Mouse (Mus musculus) thymus, adult 2 months (tissue): ENCODE data around the gene Cd83.

Experiments
- CTCF ChIP-seq: fragments of 200-500 bp; IDR thresholded peaks from 2 replicates; pipeline ENCODE4 v1.5.1; 2012; ENCODE audit warnings: mild to moderate bottlenecking, control low read depth, low read length, moderate library complexity, borderline replicate concordance; ENCODE audit not compliant: control insufficient read depth, poor library complexity, insufficient read depth; ENCODE audit errors: extremely low read depth
- POLR2A ChIP-seq: fragments of 200-500 bp; IDR thresholded peaks from 2 replicates; pipeline ENCODE4 v1.6.1; 2012; ENCODE audit warnings: mild to moderate bottlenecking, low read length, control low read depth, moderate library complexity; ENCODE audit not compliant: control insufficient read depth, poor library complexity, insufficient read depth; ENCODE audit errors: extremely low read depth

DNA sequence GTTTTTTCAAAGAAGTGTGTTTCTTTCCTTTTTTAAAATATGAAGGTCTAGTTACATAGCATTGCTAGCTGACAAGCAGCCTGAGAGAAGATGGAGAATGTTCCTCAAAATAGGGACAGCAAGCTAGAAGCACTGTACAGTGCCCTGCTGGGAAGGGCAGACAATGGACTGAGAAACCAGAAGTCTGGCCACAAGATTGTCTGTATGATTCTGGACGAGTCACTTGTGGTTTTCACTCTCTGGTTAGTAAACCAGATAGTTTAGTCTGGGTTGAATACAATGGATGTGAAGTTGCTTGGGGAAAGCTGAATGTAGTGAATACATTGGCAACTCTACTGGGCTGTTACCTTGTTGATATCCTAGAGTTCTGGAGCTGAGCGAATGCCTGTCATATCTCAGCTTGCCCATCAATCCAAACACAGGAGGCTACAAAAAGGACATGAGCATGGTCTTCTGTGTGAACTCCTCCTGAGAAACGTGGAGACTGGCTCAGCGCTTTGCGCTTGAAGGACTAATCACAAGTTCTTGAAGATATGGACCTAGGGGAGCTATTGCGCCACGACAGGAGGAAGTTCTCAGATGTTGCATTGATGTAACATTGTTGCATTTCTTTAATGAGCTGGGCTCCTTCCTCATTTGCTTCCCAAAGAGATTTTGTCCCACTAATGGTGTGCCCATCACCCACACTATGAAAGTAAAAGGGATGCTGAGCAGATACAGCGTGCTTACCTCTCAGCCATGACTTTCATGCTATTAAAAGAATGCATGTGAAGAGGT, 18.0 kb downstream of the Cd83 start:
- TF ChIP-seq CTCF (no peak), POLR2A (no peak)
